Mouse (Mus musculus) hindbrain, embryonic 11.5 days (tissue): ENCODE measurements at regions not wholly inside any gene's neighbourhood (a gene's known extent, or its start where the extent isn't known, plus 50 kb on each side); places are given as distances from the start of the nearest gene placed in this dataset.

Experiments
- ATAC-seq: fragments of 200-750 bp; cut with Nextera tagmentation; 2 replicates; pipeline ENCODE4 v1.8.0; 2017; ENCODE audit warnings: mild to moderate bottlenecking, moderate TSS enrichment, moderate library complexity; ENCODE audit not compliant: low FRiP score
- DNase-seq: peaks from one replicate; pipeline ENCODE4 v3.0.0-alpha.2; 2015; ENCODE audit warnings: low spot score
- H3K27ac ChIP-seq: fragments of 300-500 bp; sonication (generic); 2 replicates; pipeline ENCODE4 v1.5.1; 2014; ENCODE audit warnings: mild to moderate bottlenecking, low read depth, low read length
- H3K27me3 ChIP-seq: fragments of 300-500 bp; sonication (generic); 2 replicates; pipeline ENCODE4 v1.6.1; 2014; ENCODE audit warnings: mild to moderate bottlenecking, low read length, moderate library complexity, mixed read lengths; ENCODE audit not compliant: control insufficient read depth, insufficient read depth
- H3K36me3 ChIP-seq: fragments of 300-500 bp; sonication (generic); 2 replicates; pipeline ENCODE4 v1.6.1; 2014; ENCODE audit warnings: mild to moderate bottlenecking, low read length, moderate library complexity, mixed read lengths; ENCODE audit not compliant: control insufficient read depth, insufficient read depth
- H3K4me1 ChIP-seq: fragments of 300-500 bp; sonication (generic); replicated peaks from 2 replicates; pipeline ENCODE4 v1.6.1; 2014; ENCODE audit warnings: low read length, mixed read lengths; ENCODE audit not compliant: control insufficient read depth, insufficient read depth
- H3K4me2 ChIP-seq: fragments of 300-500 bp; sonication (generic); replicated peaks from 2 replicates; pipeline ENCODE4 v1.6.1; 2014; ENCODE audit warnings: mild to moderate bottlenecking, low read depth, low read length
- H3K4me3 ChIP-seq: fragments of 300-500 bp; sonication (generic); 2 replicates; pipeline ENCODE4 v1.5.1; 2014; ENCODE audit warnings: low read depth, low read length
- H3K9ac ChIP-seq: fragments of 300-500 bp; sonication (generic); 2 replicates; pipeline ENCODE4 v1.6.1; 2014; ENCODE audit warnings: low read depth, low read length
- H3K9me3 ChIP-seq: fragments of 300-500 bp; sonication (generic); 2 replicates; pipeline ENCODE4 v1.6.1; 2016; ENCODE audit warnings: low read length; ENCODE audit not compliant: control insufficient read depth
- WGBS: fragments of 180-500 bp; shearing (Covaris S2); extraction: QIAGEN DNeasy Blood & Tissue Kit; methylation state at CpG from one replicate; pipeline ENCODE4 v1.1.7; 2014; 5-methylcytosine and 5-hydroxymethylcytosine counted together

- H3K36me3 ChIP-seq = no peaks in the 10 kb centered on the region
- WGBS = 91% methylated on average over 7 of the region's 7 CpGs
- no peak overlapping the region for H3K4me3 ChIP-seq
- no peak for DNase-seq
- no peaks in the 10 kb centered on the region for H3K4me1 ChIP-seq
- no peaks in the 10 kb centered on the region for H3K27me3 ChIP-seq
- H3K9me3 ChIP-seq = no peaks in the 10 kb centered on the region
- no peak for ATAC-seq
- H3K4me2 ChIP-seq = no peak overlapping the region
- H3K9ac ChIP-seq = no peak overlapping the region
- H3K27ac ChIP-seq = no peak overlapping the region
Measured at GRCm38 (mm10) chr2:178563287-178563686, 133.0 kb downstream of the Cdh26 start.

GRCm38 (mm10) chr2:178565368-178565818 lies 135.1 kb downstream of the Cdh26 start:
- no peak for DNase-seq
- no peaks in the 10 kb centered on the region for H3K36me3 ChIP-seq

GRCm38 (mm10) chr2:178567493-178567892 lies 137.2 kb downstream of the Cdh26 start:
- no peak overlapping the region for H3K4me2 ChIP-seq
- H3K9me3 ChIP-seq = no peaks in the 10 kb centered on the region
- H3K4me3 ChIP-seq = no peak overlapping the region
- DNase-seq (no peak), ATAC-seq (no peak)
- H3K9ac ChIP-seq = no peak overlapping the region
- H3K4me1 ChIP-seq = no peaks in the 10 kb centered on the region
- H3K36me3 ChIP-seq = no peaks in the 10 kb centered on the region
- WGBS = 86% methylated on average over 7 of the region's 7 CpGs
- H3K27me3 ChIP-seq = no peaks in the 10 kb centered on the region
- H3K27ac ChIP-seq = no peak overlapping the region

More at GRCm38 (mm10) chr2:178565368-178565818, 135.1 kb downstream of the Cdh26 start:
- no peak overlapping the region for H3K27ac ChIP-seq
- H3K4me2 ChIP-seq = no peak overlapping the region
- H3K4me3 ChIP-seq = no peak overlapping the region
- H3K27me3 ChIP-seq = no peaks in the 10 kb centered on the region
- H3K9me3 ChIP-seq = no peaks in the 10 kb centered on the region
- no peaks in the 10 kb centered on the region for H3K4me1 ChIP-seq
- WGBS = 86% methylated on average over 8 of the region's 8 CpGs
- ATAC-seq = no peak
- no peak overlapping the region for H3K9ac ChIP-seq

- no peaks in the 10 kb centered on the region for H3K36me3 ChIP-seq
- no peak overlapping the region for H3K4me3 ChIP-seq
- H3K9me3 ChIP-seq = no peaks in the 10 kb centered on the region
- H3K4me1 ChIP-seq = no peaks in the 10 kb centered on the region; the same call in 1 of the 2 replicates
- DNase-seq = no peak
- H3K4me2 ChIP-seq = no peak overlapping the region
- no peaks in the 10 kb centered on the region for H3K27me3 ChIP-seq
- WGBS = 77% methylated on average over 5 of the region's 5 CpGs
- no peak overlapping the region for H3K9ac ChIP-seq
- no peak for ATAC-seq
- no peak overlapping the region for H3K27ac ChIP-seq
Measured at GRCm38 (mm10) chr2:178572301-178572700, 142.0 kb downstream of the Cdh26 start.

GRCm38 (mm10) chr2:178574859-178575258 lies 144.5 kb downstream of the Cdh26 start:
- no peak overlapping the region for H3K9ac ChIP-seq
- WGBS = 63% methylated on average over 4 of the region's 4 CpGs
- no peak overlapping the region for H3K27ac ChIP-seq
- no peaks in the 10 kb centered on the region for H3K36me3 ChIP-seq
- no peak overlapping the region for H3K4me2 ChIP-seq
- ATAC-seq (0 out of 2 replicates have a peak, but pooled peaks have one; percentile 22), DNase-seq (peak; percentile 83)
- no peak overlapping the region for H3K4me3 ChIP-seq
- H3K4me1 ChIP-seq = no peaks in the 10 kb centered on the region; the same call in 1 of the 2 replicates
- H3K27me3 ChIP-seq = no peaks in the 10 kb centered on the region
- no peaks in the 10 kb centered on the region for H3K9me3 ChIP-seq

- DNase-seq (no peak), ATAC-seq (no peak)
- 72% methylated on average over 6 of the region's 6 CpGs for WGBS
- Histone ChIP-seq H3K4me1 (no peaks in the 10 kb centered on the region; the same call in 1 of the 2 replicates), H3K4me3 (no peak overlapping the region), H3K36me3 (no peaks in the 10 kb centered on the region), H3K4me2 (no peak overlapping the region), H3K9ac (no peak overlapping the region), H3K27me3 (no peaks in the 10 kb centered on the region), H3K27ac (no peak overlapping the region), H3K9me3 (no peaks in the 10 kb centered on the region)
Measured at GRCm38 (mm10) chr2:178575403-178575802, 145.1 kb downstream of the Cdh26 start.

GRCm38 (mm10) chr2:178576067-178576466 lies 145.7 kb downstream of the Cdh26 start:
- 80% methylated on average over 7 of the region's 7 CpGs for WGBS
- no peak overlapping the region for H3K27ac ChIP-seq
- ATAC-seq = no peak
- no peak for DNase-seq
- no peaks in the 10 kb centered on the region for H3K27me3 ChIP-seq
- no peaks in the 10 kb centered on the region; the same call in 1 of the 2 replicates for H3K4me1 ChIP-seq
- no peak overlapping the region for H3K9ac ChIP-seq
- no peak overlapping the region for H3K4me3 ChIP-seq
- H3K9me3 ChIP-seq = no peaks in the 10 kb centered on the region
- H3K4me2 ChIP-seq = no peak overlapping the region
- no peaks in the 10 kb centered on the region for H3K36me3 ChIP-seq

- Histone ChIP-seq H3K27ac (no peak overlapping the region), H3K9ac (no peak overlapping the region), H3K36me3 (no peaks in the 10 kb centered on the region), H3K4me1 (no peaks in the 10 kb centered on the region), H3K4me2 (no peak overlapping the region), H3K4me3 (no peak overlapping the region), H3K9me3 (no peaks in the 10 kb centered on the region), H3K27me3 (no peaks in the 10 kb centered on the region)
- WGBS = 85% methylated on average over 6 of the region's 6 CpGs
- DNase-seq (no peak), ATAC-seq (no peak)
Measured at GRCm38 (mm10) chr2:178579571-178579970, 149.2 kb downstream of the Cdh26 start.

GRCm38 (mm10) chr2:178581306-178581705 lies 151.0 kb downstream of the Cdh26 start:
- H3K27ac ChIP-seq = no peak overlapping the region
- WGBS = 89% methylated on average over 12 of the region's 12 CpGs
- no peak overlapping the region for H3K9ac ChIP-seq
- no peak overlapping the region for H3K4me3 ChIP-seq
- ATAC-seq (no peak), DNase-seq (no peak)
- no peaks in the 10 kb centered on the region for H3K9me3 ChIP-seq
- no peaks in the 10 kb centered on the region for H3K36me3 ChIP-seq
- no peaks in the 10 kb centered on the region for H3K27me3 ChIP-seq
- no peak overlapping the region for H3K4me2 ChIP-seq
- H3K4me1 ChIP-seq = no peaks in the 10 kb centered on the region
